Mouse (Mus musculus): ENCODE measurements at regions not wholly inside any gene's neighbourhood (a gene's known extent, or its start where the extent isn't known, plus 50 kb on each side); places are given as distances from the start of the nearest gene placed in this dataset.

DNA sequence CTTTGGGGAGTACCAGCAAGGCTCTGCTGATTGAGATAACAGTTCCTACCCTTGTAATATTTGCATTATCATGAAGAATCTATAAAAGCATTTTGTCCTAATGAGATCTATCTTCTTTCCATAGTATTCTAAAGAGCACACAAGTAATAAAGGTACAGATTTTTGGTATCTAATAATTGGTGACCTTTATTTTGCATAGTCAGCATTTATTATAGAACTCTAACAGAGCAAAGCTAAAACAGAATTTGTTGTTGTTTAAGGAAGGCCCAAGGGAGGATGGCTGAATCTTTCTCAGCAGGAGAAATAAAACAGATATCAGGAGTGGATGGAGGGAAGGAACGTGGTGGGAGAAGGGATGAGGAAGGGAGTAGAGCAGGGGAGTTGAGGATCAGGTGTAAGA lies 160.8 kb upstream of the Usp38 start:
- TF ChIP-seq GATA1 (IDR thresholded peaks at IDR 0.05; ENCODE audit: borderline replicate concordance, low read length) = no peak
- TF ChIP-seq FLI1 (IDR thresholded peaks at IDR 0.05; ENCODE audit: low read length) = no peak

Data from megakaryocyte, embryonic 14.5 days (primary cell).